Mouse (Mus musculus) testis, adult 10 weeks (tissue): Measurements from ENCODE around the gene Ccl11. TPM values are rescaled to one million over a fixed set of nuclear protein-coding genes. Genes with fewer than 3 reads are reported as not detected.

Experiments
- polyA plus RNA-seq: library from polyadenylated mRNA; stranded (reverse); fragments of 350-450 nt; fragmentation: Illumina TruSeq; extraction: RNeasy Lipid Tissue Mini Kit (QIAGEN cat#74804); gene quantifications from one replicate; pipeline ENCODE4 v1.2.3, GENCODE M21; 2014; ENCODE audit warnings: low read depth, low replicate concordance

The Ccl11 gene
- not detected for polyA plus RNA-seq

DNA sequence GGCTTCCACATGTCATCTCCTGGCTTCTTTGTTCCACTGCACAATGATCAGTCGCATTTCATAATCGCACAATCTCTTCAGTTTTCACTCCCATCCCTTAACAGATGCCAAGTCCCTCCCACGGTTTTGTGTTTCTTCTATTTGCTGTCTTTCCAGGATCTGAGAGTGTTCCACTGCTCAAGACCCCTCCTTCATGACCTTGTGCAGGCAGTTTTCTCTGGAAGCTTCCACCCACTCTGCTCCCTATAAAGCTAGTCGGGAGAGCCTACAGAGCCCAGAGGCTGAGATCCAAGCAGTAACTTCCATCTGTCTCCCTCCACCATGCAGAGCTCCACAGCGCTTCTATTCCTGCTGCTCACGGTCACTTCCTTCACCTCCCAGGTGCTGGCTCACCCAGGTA is at the start of gene Ccl11:
TSS of gene Ccl11 (plus strand) at position 178 of the 400 bp plus-strand sequence.

GRCm38 (mm10) chr11:82035356-82035755 is 22.3 kb upstream of the Ccl11 start, which contains the start of gene Ccl2:
Gene Ccl2 (plus strand): TSS chr11:82035571.

DNA sequence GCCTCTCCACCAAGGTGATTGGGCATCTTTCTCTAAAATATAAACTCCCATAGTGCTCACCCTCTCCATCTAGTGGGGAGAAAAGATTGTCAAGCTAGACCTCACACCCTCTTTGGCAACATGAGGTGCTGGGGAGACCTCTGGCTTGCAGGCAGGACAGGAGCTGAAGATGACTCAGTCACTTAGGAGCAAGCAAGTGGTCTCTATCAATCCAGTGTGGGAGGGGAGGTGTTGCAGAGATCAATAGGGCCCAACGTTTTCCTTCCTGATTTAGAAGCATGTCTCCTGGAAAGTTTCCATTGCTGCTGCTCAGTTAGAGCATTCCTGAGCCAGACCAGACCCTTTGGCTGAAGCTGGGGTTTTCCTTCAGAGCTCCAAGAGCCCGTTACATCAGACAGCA is 19.1 kb upstream of the Ccl11 start, which contains the start of gene Gm17268:
TSS of gene Gm17268 (minus strand) at position 28 of the 400 bp plus-strand sequence.

GRCm38 (mm10) chr11:82045471-82045870 is 12.2 kb upstream of the Ccl11 start, which contains the start of gene Ccl7:
Gene Ccl7 (plus strand): TSS chr11:82045712.

GRCm38 (mm10) chr11:82101529-82101928 is 43.9 kb downstream of the Ccl11 start, which contains the start of gene Ccl12:
Gene Ccl12 (plus strand): TSS chr11:82101845.

Other genes with a start within 250 kb of the Ccl11 start
- gene 5530401A14Rik, start 197.2 kb upstream of the Ccl11 start, polyA plus RNA-seq: not detected
- gene Asic2, start 89.4 kb upstream of the Ccl11 start, polyA plus RNA-seq: not detected
- gene Ccl2, start 22.3 kb upstream of the Ccl11 start, polyA plus RNA-seq: not detected
- gene Gm17268, start 19.3 kb upstream of the Ccl11 start, polyA plus RNA-seq: not detected
- gene Ccl7, start 12.1 kb upstream of the Ccl11 start, polyA plus RNA-seq: not detected
- 0.69 TPM for gene Ccl12, start 44.0 kb downstream of the Ccl11 start, polyA plus RNA-seq
- 3.7 TPM for gene Ccl8, start 57.4 kb downstream of the Ccl11 start, polyA plus RNA-seq
- not detected for gene Ccl1, start 247.9 kb downstream of the Ccl11 start, polyA plus RNA-seq